Mouse (Mus musculus): ENCODE results near the gene Fam160b1. TPM values are rescaled to one million over a fixed set of nuclear protein-coding genes. Genes with fewer than 3 reads are reported as not detected.

Gene Fam160b1
- total RNA-seq, 2 experiments from 2014 or later: 24.2 to 27.1 TPM

DNA sequence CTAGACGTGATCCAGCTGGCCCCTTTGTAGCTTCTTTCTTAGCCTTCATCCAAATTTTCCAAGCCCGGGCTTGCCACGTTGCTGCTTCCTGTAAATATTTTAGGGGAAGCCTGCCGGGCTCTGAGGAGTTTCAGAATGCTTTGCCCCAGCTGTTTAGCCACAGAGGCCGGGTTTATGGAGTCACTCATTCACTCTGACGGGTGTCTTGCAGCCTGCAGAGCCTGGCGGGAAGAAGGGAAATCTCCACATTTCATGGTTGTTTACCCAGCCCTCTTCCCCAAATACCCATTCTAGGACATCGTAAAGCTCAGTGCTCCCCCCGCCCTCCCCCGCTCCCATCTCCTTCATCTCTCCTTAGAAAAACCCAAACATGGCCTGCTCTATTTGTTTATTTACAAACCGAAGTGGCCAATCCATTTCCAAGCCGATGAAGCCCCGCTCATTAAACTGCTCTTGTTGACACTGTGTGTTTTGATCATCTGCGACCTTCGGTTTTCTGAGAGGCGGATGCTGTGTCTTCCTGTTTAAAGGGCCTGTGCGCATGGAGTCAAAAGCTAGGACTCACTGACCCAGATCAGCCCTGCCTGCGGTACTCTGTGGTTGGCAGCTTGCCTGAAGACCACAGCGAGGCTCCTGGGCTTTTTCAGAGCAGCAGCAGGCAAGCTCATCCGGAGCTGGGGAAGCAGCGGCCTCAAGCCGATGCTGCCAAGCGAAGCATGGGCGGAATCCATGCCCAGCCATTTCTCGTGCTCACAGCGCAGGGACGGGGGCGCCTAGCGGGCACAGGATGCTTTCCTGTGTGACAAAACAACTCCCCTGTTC is 51.1 kb downstream of the Fam160b1 start:
- intact Hi-C loops (cut with DNase I): no loop called here
- H3K27ac ChIP-seq: peak overlapping the region; percentile 28; the same call in 1 of the 2 replicates
- peak; percentile 36 to 40 for DNase-seq (ENCODE audit: extremely low spot score in 1 of 2, low spot score in 2 of 2)
- no peak for TF ChIP-seq CTCF (IDR thresholded peaks at IDR 0.05)
- no peak overlapping the region for H3K4me3 ChIP-seq

DNA sequence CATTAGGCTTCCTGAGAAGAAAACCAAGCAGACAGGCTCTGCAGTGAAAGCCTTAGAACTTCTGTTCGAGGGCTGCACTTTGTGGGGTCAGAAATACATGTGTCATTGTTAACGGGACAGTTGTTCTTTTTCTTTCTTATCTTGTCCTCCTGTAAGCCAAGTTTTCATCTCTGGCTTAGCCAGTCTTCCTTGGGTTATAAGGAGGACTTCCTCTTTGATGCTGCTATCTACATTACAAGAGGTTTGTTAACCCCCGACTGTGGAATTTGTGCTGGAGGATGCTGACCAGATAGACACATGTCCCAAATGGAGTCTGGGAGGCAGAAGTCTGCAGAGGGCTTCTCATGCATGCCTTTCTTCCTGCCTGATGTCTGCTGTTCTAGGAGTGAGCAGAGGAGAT is 52.7 kb downstream of the Fam160b1 start:
- Histone ChIP-seq H3K27ac (no peak overlapping the region), H3K4me3 (no peak overlapping the region)
- no peak for TF ChIP-seq CTCF (IDR thresholded peaks at IDR 0.05)
- intact Hi-C loops (cut with DNase I): no loop called here
- DNase-seq (ENCODE audit: extremely low spot score in 1 of 2, low spot score in 2 of 2): no peak

DNA sequence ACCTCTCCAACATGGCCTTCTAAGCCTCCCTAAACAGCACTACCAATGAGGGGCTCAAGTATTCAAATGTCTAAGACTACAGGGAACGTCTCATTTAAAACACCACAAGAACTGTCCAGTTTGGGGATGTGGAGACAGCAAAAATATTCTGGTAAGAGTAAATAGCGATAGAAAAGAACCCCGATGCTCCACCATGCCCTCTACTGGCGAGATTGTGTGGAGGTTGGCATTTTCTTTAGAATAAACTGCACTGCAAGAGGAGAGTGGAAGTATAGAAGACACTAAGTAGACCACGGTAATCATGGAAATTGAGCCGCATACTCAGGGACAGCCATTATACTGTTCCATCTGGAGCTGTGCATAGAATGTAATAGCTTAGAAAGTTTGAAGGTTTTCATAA is 53.4 kb downstream of the Fam160b1 start:
- H3K4me3 ChIP-seq: no peak overlapping the region
- intact Hi-C loops (cut with DNase I): no loop called here
- H3K27ac ChIP-seq: no peak overlapping the region
- DNase-seq (ENCODE audit: extremely low spot score in 1 of 2, low spot score in 2 of 2): no peak
- TF ChIP-seq CTCF (IDR thresholded peaks at IDR 0.05): peak; percentile 29

DNA sequence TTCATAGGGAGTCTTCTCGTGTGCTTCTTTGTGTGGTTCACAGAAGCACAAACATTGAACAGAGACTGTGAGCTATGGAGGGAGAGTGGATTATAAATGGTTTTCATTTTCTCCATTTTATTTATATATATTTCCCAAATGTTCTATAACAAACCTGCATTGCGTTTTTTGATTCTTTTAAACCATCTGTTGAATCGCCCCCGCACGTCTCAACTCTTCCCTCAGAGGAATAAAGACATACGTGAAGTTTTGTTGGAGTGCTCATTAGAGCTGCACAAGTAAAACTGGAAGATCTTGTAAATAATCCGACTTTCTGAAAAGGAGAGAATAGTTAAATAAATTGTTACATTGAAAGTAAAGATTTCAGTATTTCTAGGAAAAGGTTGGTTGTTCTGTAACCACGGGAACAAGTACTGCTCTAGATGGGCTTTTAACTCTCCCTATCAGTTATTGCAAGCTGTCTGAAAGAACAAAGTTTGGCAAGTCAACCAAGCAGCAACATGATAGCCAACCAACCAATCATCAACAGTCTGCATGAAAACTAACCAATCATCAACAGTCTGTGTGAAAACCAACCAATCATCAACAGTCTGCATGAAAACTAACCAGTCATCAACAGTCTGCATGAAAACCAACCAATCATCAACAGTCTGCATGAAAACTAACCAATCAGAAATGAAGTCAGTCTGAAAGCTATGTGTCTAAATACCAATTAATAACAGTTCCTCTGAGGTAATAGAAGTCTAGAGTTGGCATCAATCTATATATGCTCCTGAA is 54.7 kb downstream of the Fam160b1 start:
- H3K4me3 ChIP-seq: no peak overlapping the region
- no peak for TF ChIP-seq CTCF (IDR thresholded peaks at IDR 0.05)
- H3K27ac ChIP-seq: no peak overlapping the region
- DNase-seq (ENCODE audit: extremely low spot score in 1 of 2, low spot score in 2 of 2): no peak
- intact Hi-C loops (cut with DNase I): no loop called here

DNA sequence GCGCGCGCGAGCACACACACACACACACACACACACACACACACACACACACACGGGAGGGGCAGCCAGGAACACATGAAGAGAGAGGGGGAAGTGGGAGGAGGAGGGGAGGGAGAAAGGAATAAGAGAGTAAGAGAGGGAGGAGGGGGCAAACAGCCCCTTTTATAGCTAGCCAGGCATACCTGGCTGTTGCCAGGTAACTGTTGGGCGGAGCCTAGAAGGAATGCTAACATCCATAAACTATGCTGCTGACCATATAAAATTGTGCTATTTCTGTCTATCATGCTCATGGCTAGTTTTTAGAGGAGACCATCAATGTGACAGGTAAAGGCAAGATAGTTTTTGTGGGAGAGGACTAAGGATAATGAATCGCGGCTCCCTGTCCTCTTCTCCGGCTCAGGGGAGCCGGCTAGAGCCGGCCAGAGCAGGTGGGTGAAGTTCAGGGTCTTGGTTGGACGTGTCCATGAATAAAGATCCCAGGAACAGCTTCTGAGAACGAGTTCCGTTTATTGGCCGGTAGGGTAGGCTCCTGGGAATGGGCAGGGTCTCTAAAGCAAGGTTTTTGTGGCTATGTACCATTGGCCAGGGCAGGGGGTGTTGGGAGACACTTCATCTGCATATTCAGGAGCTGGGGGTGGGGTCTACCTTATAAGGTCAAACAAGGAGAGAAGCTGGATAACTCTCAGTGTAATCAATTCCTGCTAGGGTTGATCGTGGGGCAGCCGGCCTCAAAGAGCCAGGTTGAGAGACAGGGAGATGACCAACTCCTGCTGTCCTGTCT is 57.5 kb downstream of the Fam160b1 start:
- Histone ChIP-seq H3K4me3 (no peak overlapping the region), H3K27ac (no peak overlapping the region)
- intact Hi-C loops (cut with DNase I): no loop called here
- no peak for TF ChIP-seq CTCF (IDR thresholded peaks at IDR 0.05)
- DNase-seq (ENCODE audit: extremely low spot score in 1 of 2, low spot score in 2 of 2): no peak

DNA sequence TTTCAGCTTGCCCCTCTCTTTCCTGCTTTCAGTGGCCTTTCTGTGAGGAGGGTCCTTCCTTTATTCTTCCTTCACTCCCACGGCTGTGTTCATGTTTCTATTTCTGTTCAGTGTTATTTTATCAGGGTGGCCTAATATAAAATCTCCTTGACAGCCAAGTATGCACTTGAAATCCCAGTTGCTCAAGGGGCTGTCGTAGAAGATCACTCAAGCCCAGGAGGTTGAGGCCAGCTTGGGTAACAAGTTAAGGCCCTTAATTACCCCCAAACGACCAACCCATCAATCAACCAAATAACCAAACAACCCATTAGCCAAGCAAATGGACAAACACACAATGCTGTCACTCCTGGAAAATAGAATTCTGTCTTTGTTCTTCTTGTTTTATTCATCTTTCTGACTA is 62.9 kb downstream of the Fam160b1 start:
- no peak for DNase-seq (ENCODE audit: extremely low spot score in 1 of 2, low spot score in 2 of 2)
- no peak for TF ChIP-seq CTCF (IDR thresholded peaks at IDR 0.05)
- Histone ChIP-seq H3K27ac (no peak overlapping the region), H3K4me3 (no peak overlapping the region)
- intact Hi-C loops (cut with DNase I): no loop called here

DNA sequence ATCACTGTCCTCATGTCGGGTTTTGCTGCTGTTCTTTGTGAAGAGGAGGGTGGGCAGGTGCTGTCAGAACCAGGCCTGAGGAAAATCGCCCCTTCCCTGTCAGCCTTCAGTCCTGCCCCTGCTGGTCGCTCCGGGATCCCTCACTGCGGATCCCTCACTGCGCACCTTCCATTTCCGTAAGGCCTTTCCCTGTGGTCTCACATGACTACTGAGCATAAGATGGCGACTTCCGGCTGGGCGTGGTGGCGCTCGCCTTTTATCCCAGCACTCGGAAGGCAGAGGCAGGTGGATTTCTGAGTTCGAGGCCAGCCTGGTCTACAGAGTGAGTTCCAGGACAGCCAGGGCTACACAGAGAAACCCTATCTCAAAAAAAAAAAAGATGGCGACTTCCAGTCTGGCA is 64.8 kb downstream of the Fam160b1 start:
- Histone ChIP-seq H3K4me3 (no peak overlapping the region), H3K27ac (no peak overlapping the region)
- intact Hi-C loops (cut with DNase I): no loop called here
- no peak for DNase-seq (ENCODE audit: extremely low spot score in 1 of 2, low spot score in 2 of 2)
- no peak for TF ChIP-seq CTCF (IDR thresholded peaks at IDR 0.05)

DNA sequence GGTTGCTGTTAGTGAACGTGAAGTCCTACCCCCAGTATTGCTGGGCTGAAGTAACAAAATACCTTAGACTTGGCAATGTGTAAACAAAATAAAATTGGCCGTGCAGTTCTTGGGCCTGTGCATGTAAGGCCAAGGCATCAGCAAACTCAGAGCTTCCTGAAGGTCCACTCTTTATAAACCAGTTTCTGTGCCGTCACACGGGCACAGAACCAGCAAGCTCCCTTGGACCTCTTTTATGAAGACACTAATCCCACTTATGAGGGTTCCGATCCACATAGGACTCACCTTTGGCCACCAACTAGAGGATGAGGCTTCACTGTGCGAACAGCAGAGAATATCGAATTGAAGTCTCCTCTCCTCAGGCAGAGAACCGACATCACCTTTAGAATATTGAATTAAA is 66.4 kb downstream of the Fam160b1 start:
- no peak overlapping the region for H3K4me3 ChIP-seq
- no peak overlapping the region for H3K27ac ChIP-seq
- no peak for TF ChIP-seq CTCF (IDR thresholded peaks at IDR 0.05)
- DNase-seq (ENCODE audit: extremely low spot score in 1 of 2, low spot score in 2 of 2): no peak
- intact Hi-C loops (cut with DNase I): no loop called here

DNA sequence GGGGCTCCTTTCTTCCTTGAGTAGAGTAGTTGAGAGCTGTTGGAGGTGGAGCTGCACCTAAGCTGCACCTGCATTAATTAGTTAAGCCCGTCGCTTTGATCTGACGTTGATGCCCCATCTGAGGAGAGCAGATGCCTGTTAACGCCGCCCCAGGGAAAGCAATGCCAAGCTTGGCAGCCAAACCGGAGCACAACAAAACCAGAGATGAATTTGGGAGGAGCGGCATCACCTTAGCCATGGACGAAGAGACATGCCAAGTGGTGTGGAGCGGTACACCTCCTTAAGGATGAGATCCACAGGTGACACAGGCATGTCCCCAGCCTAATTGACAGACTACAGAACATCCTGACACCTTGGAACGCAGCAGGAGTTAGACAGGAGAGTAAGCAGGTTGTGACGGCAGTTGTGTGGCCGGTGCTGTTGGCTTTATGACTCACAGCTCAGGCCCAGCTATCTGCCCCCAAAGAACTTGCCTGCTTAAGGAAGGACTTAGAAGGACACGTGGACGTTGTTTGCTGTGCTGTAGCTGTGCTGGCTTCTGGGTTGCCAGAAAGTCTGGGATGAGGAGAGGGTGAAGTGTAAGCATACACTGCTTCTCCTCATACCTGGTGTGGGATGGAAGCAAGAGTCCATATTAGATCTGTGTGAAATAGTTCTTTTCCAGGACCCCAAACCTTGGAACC is 67.4 kb downstream of the Fam160b1 start:
- no peak for DNase-seq (ENCODE audit: extremely low spot score in 1 of 2, low spot score in 2 of 2)
- Histone ChIP-seq H3K4me3 (no peak overlapping the region), H3K27ac (no peak overlapping the region)
- intact Hi-C loops (cut with DNase I): no loop called here
- TF ChIP-seq CTCF (IDR thresholded peaks at IDR 0.05): no peak

DNA sequence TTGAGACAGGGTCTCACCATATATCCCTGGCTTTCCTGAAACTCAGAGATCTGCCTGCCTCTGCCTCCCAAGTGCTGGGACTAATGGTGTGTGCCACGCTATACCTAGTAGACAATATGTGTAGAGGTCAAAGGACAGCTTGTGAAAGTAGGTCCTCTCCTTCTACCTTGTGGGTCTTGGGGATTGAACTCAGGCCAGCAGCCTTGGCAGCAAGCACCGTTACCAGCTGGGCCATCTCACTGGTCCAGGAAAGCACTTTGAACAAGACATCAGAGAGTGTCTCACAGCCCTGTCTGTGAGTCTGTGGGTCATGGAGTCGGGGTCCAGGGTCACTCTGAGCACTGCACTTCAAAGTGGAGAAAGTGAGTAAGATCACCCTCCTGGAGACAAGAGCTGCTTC is 68.2 kb downstream of the Fam160b1 start:
- TF ChIP-seq CTCF (IDR thresholded peaks at IDR 0.05): no peak
- intact Hi-C loops (cut with DNase I): no loop called here
- H3K27ac ChIP-seq: no peak overlapping the region
- DNase-seq (ENCODE audit: extremely low spot score in 1 of 2, low spot score in 2 of 2): no peak
- no peak overlapping the region for H3K4me3 ChIP-seq

DNA sequence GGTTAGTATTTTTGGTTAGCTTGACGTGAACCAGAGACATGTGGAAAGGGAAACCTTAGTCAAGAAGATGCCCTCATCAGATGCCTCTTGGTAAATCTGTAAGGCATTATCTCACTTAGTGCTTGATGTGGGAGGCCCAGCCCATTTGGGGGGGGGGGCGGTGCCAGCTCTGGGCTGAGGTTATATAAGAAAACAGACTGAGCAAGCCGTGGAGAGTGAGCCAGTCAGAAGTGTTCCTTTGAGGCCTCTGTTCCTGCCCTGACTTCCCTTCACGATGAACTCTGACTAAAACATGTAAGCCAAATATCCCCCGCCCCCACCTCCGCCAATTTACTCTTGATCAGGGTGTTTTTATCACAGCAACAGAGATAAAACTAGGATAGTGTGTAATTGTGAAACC is 69.4 kb downstream of the Fam160b1 start:
- intact Hi-C loops (cut with DNase I): no loop called here
- no peak overlapping the region for H3K27ac ChIP-seq

More for the DNA sequence above, 69.4 kb downstream of the Fam160b1 start:
- no peak for TF ChIP-seq CTCF (IDR thresholded peaks at IDR 0.05)
- DNase-seq (ENCODE audit: extremely low spot score in 1 of 2, low spot score in 2 of 2): no peak
- no peak overlapping the region for H3K4me3 ChIP-seq

All from left cerebral cortex, adult 2 months (tissue).